Mouse (Mus musculus): Measurements from ENCODE around the gene Myh10.

DNA sequence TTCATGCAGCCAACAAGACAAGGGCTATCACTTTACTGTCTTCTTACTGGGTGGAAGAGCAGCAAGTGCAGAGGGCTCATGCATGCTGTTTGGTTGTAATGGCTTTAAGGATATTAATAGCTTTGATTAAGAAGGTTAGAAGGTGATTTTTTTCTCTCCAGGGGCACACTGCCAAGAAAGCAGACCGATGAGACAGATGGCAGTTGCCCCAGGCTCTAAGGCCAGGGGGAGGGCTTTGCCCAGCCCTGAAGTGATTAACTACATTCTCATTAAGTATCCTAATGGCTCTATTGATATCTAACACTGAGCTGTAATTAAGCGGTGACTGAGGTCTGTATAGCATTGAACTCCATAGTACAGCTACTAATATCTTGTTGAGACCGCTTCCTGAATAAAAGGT, 73.3 kb downstream of the Myh10 start:
- TF ChIP-seq CTCF (IDR thresholded peaks at IDR 0.05; ENCODE audit: low read depth) (no peak), EP300 (optimal IDR thresholded peaks at IDR 0.05) (no peak)

Data from stomach, postnatal 0 days (tissue).